ENCODE assay signal across 13 mouse cellular contexts in genomic region chr12:73368868-73369608, GRCm38 (mm10).
"Had no signal": no experiment of that assay in that cellular context is flagged by ENCODE, and none has a peak within 500 bp of the region (broad histone marks: within the 10 kb centered on the region; RNA-seq: fewer than 3 reads in every experiment).

No protein-coding gene starts in this region.

- H3K4me1 ChIP-seq: liver, embryonic 12.5 days; stomach, embryonic 15.5 days had no signal

- H3K4me2 ChIP-seq: liver, embryonic 12.5 days; midbrain, embryonic 12.5 days; stomach, embryonic 15.5 days had no signal

- H3K27ac ChIP-seq: layer of hippocampus, adult 2 months; liver, embryonic 12.5 days; macrophage; midbrain, embryonic 12.5 days; stomach, embryonic 15.5 days had no signal

- DNase-seq: kidney, adult 11 months; kidney, adult 9 months; kidney, postnatal 10 days; kidney, postnatal 4 days; right cerebral cortex, postnatal 14 days; thymus, adult 2 months; thymus, postnatal 25 days had no signal

- H3K36me3 ChIP-seq: liver, embryonic 12.5 days; midbrain, embryonic 12.5 days; stomach, embryonic 15.5 days had no signal

- H3K9me3 ChIP-seq: liver, embryonic 12.5 days; megakaryocyte, embryonic 14.5 days; midbrain, embryonic 12.5 days; stomach, embryonic 15.5 days had no signal

- ATAC-seq: liver, embryonic 12.5 days had no signal

- H3K27me3 ChIP-seq: midbrain, embryonic 12.5 days; stomach, embryonic 15.5 days had no signal

- H3K9ac ChIP-seq: liver, embryonic 12.5 days; midbrain, embryonic 12.5 days; stomach, embryonic 15.5 days had no signal

- H3K4me3 ChIP-seq: layer of hippocampus, adult 2 months; liver, embryonic 12.5 days; megakaryocyte, embryonic 14.5 days; midbrain, embryonic 12.5 days; stomach, embryonic 15.5 days had no signal
